Mouse (Mus musculus) v-Abl transformed pro-B cells (cell line): Measurements from ENCODE around the gene BC017158.

Source experiments
- in situ Hi-C, 2 experiments: fragments of 400-800 bp; cut with MboI; formaldehyde crosslinking; loops; one replicate each; pipeline ENCODE4 v1.15.1; 2025; ENCODE audit not compliant: unreplicated experiment in 2 of 2

Gene BC017158

DNA sequence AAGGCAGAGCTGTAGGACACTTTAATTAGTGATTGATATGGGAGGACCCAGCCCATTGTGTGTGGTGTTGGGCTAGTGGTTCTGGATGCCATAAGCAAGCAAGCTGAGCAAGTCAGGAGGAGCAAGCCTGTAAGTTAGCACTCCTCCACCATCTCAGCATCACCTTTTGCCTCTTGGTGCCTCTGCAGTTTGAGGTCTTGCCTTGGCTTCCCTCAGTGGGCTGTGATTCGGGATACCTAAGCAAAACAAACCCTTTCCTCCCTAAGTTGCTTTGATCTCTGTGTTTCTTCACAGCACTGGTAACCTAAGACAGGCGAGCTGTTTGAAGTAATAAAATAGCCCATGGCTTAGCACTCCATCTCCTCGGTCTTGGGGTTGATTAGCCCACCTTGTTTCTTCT, 13.3 kb upstream of the BC017158 start:
- in situ Hi-C loops: no loop called here

DNA sequence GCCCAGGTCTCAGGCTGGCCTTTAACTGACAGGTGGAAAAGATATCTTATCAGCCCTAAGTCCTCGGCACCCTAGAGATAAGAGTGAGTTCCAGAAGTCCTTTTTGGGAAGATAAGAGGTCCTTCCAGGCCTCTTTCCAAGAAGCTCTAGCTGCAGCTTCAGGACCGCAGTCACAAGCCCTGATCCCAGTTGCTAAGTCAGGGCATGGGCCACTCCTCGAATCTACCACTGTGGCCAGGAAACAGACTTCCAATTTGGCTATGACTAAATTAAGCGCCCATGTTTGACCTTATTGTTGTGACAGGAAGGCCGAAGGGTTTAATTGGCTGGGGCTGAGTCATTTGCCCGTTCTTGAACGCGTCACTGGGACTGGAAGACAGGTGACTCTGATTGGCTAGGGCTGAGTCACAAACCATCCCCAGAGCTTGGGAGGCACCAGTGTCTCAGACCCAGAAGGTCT, 12.3 kb upstream of the BC017158 start:
- in situ Hi-C loops: no loop called here

DNA sequence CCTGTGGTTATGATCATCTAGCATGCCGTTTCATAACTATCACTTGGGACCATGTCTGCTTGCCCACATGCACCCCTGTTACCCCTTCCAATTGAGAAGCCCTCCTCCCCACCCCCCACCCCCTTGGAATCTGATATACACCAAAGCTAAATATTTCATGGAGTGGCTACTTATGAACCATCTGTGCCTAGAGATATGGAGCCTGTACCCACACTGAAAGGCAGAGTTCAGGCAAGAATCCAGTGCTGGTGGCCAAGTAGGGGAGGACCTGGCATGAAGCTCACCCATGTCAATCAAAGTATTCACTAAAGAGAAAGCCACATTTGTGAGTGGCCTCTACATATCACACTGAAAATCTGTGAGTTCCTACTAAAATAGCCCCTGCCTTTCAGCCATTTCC, 11.8 kb upstream of the BC017158 start:
- in situ Hi-C loops: no loop called here

DNA sequence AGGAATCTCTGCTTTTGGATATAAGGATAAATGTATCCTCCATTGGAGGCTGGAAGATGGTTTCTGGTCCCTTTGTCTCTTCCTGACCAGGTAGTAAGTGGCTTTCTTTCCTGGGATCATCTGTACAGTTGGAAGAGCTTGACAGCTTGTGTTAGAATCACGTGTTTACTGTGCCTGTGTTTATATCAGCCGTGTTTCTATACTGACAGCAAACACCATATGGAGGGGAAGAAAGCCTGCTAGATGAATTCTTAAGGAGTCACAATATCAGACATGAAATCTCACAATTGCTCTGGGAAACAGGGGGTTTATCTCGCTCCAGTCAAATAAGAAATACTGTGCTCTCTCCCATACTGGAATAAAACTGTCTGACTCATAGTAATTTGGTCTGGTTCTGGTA, 11.2 kb upstream of the BC017158 start:
- in situ Hi-C loops: no loop called here

DNA sequence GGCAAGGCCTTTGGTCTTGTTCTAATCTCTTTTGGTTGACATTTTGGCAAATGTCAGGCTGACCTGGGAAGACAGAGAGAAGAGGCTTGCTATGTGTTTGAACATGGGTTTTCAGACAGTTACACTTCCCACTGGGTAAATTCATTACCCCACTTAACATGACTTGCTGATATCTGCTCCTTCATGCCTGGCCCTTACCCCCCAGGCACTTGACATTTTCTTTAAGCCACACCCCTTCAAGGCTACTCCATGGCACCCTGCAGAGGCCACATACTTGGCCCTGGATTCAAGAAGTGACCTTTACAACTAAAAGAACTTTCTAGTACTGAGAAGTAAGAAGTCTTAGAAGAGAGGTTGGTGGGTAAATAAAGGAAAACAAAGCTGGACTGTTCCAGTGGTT, 9.9 kb upstream of the BC017158 start:
- in situ Hi-C loops: no loop called here

DNA sequence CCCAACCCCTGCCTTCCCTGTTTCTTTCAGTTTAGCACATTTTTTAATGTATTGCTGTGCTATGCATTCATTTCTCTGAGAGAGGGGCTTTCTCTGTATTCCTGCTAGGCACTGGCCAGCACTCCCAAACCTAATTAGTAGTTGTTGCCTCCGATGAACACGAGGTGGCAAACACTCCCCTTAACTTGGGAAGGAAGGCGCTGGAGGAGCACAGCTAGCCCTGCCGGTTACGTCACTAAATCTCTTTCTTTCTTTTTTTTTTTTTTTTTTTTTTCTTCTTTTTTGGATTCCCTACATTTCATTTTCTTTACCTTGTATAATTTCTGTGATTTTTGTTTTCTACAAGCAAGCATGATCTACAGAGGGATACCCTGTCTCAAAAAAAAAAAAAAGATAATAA, 6.9 kb upstream of the BC017158 start:
- in situ Hi-C loops: no loop called here

DNA sequence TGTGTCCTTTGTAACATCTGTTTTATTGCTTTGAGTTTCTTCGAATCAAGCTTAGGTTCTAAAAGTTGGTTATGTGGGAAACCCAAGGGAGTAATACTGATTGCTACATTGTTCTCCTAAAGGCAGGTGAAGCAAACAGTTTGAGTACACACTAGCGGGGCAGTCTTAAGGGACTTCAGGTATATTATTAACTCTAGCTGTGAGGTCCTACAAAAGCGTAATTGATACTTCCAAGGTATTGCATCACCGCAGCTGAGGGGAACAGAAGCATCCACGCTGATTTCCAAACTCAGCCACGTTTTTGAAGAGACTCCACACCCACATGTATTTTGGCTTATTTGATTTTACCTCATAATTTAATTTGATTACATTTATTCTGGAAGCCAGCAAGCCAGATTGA, 6.2 kb upstream of the BC017158 start:
- in situ Hi-C loops: no loop called here

DNA sequence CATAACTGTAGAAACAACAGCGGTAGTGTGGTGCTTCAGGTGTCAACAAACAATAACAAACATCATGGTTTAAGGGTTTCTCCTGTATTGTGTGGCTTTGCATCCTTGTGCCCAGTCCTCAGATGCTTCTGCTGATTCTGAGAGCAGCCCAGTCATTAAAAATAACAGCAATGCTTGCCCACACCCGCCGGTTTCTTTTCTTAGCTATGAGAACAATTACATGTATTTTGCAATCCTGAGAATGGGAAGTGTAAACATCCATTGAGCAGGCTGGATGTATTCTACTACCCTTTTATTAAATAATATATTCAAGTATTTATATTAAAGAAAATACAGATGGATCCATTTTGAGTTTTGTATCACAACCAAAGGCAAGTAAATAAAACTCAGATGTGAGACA, 4.2 kb upstream of the BC017158 start:
- in situ Hi-C loops: no loop called here

DNA sequence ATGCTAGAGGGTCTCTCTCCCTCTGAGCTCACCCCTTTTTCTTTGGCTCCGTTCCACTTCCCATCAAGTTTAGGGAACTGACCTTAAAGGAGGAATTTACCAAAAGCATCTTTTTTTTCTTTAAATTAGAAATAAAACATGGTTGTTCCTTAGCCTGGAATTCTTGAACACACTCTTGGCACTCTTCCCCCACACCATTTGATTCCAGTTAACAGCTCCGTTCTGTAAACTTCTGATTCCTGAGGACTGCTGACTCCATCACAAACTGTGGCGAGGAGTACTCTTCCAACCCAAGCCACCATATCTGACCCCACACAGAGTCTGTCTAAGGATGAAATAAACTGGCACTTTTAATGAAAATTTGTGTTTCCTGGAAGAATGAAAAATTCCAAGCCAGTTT, 3.0 kb upstream of the BC017158 start:
- in situ Hi-C loops: no loop called here

DNA sequence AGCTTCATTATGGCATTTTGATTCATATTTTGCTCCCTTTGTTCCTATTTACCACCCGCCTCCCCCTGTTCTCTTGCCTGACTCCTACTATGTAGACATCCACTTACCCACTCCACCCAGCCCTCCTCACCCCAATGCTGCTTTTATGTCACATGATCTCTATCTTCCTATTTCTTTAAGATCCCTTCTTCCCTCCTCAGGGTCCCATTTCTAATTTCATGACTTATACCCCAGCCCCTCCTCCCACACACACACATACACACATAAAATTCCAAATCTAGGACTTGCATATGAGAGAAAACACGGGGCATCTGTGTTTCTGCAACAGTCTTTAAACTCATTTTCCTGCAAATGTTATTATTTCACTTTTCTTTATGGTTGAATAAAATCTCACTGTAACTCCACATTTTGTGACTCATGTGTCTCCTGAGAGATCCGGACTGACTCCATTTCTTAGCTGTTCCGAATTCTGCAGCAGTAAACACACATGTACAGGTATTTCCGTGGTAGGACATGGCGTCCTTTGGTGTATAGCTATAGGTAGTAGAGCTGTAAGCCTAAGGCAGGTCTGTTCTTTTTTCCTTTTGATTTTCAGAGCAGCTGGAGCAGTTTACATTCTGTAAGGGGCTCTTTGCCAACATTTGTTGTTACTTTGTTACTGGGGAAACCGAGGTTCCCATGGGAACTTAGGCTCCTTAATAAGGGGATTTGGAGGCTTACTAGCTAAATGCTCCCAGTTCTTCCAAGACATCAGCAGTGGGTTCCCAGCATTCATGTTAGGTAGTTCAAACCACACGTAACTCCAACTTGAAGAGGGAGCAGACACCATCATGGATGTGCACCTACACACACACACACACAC, 742 bp upstream of the BC017158 start:
- in situ Hi-C loops: no loop called here

DNA sequence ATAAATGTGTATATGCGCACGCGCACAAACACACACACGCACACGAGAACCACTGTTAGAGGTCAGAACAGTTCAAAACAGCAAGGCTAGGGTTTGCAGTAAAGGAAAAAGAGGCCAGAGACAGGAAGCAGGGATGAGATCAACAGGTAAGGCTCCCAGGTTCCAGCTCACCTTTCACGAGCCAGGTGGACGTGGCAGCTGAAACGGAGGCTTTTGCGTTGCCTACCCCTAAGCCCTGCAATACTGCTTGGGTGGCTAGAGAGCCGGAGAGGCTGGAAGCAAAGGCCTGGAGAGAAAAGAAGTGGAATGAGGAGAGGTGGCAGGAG, 716 bp downstream of the BC017158 start:
- in situ Hi-C loops: no loop called here

DNA sequence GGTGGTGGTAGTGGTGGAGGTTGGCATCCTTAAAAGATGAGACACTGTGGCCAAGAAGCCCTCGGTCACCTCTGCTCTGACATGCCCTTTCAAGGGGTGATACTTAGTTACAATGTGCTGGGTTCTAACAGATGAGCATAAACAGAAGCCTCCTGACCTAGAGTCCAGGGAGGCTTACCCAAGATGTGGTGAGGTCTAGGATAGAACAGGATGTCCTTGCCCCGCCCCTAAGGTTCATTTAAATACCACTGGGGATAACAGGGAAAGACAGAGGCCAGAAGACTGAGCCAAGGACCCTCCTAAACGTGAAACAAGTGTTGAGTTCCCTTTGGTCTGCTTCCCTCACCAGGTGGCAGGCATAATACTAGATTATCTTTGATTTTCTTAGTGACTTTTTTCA, 1.5 kb downstream of the BC017158 start:
- in situ Hi-C loops: no loop called here

DNA sequence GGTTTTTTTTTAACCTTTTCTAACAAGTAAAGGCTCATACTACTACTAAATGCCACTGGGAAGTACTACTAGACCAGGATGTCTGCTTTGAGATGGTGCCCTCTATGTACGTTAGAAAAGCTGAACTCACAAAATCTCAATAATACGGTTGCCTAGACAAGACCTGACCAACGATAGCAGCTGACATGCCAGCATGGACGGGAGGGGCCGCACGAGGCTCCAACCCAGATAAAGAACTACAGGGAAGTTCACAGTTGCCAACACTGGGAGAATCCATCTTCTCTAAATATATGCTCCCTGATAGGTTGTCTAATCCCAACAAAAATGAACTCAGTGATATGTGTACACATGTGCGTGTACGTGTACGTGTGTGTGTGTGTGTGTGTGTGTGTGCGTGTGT, 3.2 kb downstream of the BC017158 start:
- in situ Hi-C loops: no loop called here

DNA sequence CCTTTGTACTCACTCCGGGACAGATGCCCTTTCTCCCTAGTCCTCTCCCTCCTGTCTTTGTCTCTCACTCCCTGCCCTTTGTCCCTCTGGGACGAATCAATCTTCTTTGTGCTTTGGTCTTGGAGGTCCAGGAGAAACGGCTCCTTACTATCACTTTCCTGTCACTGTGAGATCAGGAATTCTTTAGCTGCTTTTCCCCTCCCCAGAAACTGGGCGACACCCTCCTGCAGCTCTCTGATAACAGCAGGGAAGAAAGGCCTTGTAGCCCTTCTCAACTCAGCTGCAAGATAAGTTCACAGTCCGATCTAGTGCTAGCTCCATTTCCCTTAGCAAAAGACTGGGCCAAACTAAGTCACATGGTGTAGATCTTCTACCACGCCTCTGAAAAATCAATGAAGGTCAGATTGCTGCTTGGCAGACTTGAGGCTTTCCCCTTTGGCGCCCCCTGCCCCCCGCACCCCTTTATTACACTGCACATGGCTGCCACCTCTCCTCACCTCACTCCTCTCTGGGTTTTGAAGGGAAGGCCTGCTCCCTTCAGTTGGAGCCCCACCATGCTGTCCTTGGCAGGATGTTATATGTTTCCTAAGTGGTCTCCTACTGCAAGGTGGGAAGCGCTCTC, 8.9 kb downstream of the BC017158 start:
- in situ Hi-C loops: no loop called here

DNA sequence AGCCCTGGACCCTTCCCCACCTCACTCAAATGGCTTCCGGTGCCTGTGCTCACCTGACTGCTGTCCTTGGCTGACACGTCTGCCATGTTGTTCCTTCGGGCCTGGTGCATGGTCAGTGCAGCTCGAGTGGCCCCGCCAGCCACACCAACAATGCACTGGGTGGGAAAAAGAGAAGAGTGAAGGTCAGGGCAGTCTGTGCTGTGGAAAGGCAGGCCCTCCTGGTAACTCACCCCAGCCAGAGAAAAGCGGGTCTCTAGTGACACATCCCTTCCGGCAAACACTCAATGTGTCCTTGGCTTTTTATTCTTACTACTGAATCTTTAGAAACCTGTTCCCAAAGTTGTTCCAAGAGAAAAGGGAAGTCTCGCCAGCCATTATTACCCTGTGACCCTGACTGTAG, 12.9 kb downstream of the BC017158 start:
- in situ Hi-C loops: no loop called here

DNA sequence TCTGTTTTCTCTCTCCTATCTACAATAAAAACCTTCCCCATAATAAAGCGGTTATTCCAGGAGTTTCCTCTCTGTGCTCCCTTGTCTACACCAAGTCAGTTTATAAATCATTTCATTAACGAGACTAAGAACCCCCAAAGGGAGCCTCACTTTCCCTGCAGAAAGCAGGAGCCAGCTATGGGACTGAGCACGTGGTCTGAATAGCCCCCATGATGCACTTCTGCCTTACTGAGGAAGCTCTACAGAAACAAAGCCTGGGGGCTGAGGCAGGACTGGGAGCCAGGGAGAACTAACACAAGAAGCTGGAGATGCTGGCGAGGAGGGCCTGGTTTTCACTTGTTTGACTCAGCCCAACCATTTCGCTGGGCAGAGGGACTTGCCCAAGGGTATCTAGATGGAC, 13.9 kb downstream of the BC017158 start:
- in situ Hi-C loops: no loop called here

DNA sequence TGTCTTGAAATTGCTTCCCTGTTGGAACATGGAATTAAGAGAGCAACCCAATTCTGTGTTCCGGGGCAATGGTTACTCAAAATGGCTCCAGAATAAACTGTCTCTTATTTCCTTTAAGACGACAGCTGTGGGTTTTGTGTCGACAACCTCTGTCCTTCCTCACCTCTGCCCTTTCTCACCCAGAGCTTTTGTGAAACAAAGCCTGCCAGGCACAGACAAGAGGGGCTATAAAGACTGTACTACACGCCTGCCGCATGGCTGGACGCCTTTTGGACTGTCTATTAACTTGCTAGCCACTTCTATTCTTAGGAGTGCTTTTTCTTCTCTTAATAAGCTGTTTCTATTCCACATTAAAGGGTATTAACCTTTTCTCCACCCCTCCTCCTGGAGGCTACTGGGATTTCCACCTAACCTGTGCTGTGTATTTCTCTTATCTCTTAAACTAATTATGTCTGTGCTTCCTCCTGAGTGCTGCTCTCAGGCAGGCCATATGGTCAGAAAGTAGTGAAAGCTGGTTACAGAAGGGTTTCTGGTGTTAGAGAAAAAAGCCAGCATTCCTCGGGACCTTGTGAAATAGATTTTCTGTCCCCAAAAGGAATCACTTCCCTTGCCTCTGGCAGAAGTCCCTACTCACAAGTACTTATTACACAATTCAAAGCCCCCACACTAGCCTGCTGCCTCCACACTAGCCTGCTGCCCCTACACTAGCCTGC, 15.3 kb downstream of the BC017158 start:
- in situ Hi-C loops: no loop called here

DNA sequence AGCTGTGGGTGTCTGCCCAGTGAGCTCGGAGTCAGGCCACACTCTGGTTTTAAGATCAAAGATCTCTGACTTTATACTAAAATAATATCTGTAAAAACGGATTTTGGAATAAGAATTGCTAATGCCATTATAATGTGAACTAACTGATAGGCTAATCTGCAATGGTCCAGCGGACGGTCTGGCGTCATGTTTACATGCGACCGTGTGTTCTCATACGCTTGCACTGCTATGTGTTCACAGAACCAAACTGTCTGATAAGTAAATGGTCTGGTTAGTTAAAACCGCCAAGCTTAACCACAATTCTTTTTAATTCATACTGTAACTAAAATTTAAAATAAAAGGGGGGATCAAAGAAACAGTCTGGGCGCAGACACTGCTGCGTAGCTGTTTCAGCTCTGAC, 16.2 kb downstream of the BC017158 start:
- in situ Hi-C loops: no loop called here

DNA sequence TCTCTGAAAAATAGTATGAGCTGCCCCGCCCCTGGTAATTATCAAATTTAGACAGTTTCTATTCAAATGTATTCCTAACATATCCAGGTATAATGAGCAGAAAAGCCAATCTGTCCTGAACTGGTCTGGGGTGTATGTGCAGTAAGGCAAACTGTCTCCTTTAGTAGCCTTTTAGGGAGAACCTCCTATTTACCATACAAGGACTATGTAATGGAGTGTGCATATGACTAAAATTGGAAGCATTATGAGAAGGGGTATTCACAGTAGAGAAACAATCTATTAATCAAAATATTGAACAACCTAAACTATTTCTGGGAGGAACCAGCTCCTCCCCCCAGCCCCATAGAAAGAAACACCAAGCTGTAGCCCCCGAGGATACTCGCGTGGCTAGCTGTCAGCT, 18.2 kb downstream of the BC017158 start:
- in situ Hi-C loops: no loop called here

DNA sequence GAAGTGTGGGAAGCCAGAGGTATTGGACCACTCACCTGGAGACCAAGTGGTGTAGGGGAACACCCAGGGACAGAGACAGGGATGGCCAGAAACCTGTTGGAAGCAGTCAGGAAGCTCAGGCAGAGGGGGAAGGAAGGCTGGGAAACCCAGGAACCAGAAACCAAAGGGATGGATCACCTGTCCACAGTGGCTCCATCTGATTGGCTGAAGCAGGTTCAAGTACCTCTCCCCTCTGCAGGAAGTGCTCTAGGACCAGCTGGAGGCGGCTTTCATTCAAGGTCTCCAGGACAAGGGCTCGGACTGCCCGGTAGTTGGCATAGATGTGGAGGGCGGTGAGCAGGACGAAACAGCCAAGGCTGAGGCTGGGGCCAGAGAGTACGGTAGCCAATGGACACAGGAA, 21.9 kb downstream of the BC017158 start:
- in situ Hi-C loops: no loop called here

DNA sequence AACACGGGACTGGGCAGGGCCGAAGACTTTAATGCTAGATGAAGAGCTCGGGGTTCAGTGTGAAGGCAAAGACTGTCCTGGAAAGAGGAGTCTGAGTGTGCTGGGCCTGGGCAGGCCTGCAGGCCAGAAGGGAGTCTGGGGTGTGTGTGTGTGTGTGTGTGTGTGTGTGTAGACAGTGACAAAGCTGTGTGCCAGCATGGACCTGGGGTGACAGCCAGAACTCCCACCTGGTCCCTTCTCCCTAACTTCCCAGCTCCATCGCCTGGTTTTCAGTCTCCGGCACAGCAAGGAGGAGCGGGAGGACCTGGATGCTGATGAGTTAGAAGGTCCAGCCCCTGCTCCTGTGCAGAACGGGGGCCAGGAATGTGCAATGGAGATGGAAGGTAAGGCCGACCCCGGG, 26.5 kb downstream of the BC017158 start:
- in situ Hi-C loops: no loop called here

DNA sequence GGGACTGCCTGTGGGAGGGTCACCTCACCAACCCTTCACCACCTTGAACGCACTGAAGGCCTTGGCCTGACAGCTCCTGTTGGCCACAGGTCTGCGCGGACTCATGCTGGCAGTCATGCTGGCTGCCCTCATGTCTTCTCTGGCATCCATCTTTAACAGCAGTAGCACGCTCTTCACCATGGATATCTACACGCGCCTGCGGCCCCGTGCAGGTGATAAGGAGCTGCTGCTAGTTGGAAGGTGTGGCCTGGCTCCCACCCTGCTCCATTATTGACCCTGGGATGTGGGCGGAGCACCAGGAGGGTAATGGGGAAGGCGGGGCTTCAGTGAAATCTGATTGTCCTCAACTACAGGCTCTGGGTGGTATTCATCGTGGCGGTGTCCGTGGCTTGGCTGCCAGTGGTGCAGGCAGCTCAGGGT, 27.5 kb downstream of the BC017158 start:
- in situ Hi-C loops: no loop called here
